Mouse (Mus musculus) heart, postnatal 10 days (tissue): ENCODE measurements around the gene Myh4. TPM values are rescaled to one million over a fixed set of nuclear protein-coding genes. Genes with fewer than 3 reads are reported as not detected.

ENCODE experiments used
- total RNA-seq, 2 experiments: library from RNA; stranded (reverse); gene quantifications; 2 replicates each; pipeline ENCODE4 v1.2.3; 2021

Myh4 gene
- total RNA-seq, 2 experiments from 2014 or later: not detected

Other genes starting within 250 kb of the Myh4 start
- 1 to 10 TPM; 1.4 to 1.8 TPM for gene Tmem220, start 212.9 kb upstream of the Myh4 start, total RNA-seq
- 10 to 100 TPM; 14.5 to 15.8 TPM for gene Adprm, start 185.4 kb upstream of the Myh4 start, total RNA-seq
- 10 to 100 TPM; 17.8 to 19.2 TPM for gene Sco1, start 185.4 kb upstream of the Myh4 start, total RNA-seq
- gene Myh3, start 159.7 kb upstream of the Myh4 start, total RNA-seq: under 1 TPM in 1 of 2 experiments, not detected in 1; 0.05 TPM
- not detected for gene Myh2, start 67.0 kb upstream of the Myh4 start, total RNA-seq
- under 1 TPM in 1 of 2 experiments, not detected in 1; 0.52 TPM for gene Myh1, start 38.0 kb upstream of the Myh4 start, total RNA-seq
- under 1 TPM; 0.40 to 0.67 TPM for gene Myh8, start 39.1 kb downstream of the Myh4 start, total RNA-seq
- under 1 TPM in 1 of 2 experiments, not detected in 1; 0.05 TPM for gene Myh13, start 83.6 kb downstream of the Myh4 start, total RNA-seq
- gene Gas7, start 217.4 kb downstream of the Myh4 start, total RNA-seq: 10 to 100 TPM; 21.3 to 22.2 TPM